Mouse (Mus musculus): ENCODE data around the gene Bnip2.
"Not testable (repeated sequence)": the region's sequence is repeated elsewhere in the genome, so short reads cannot be mapped to it uniquely, and the experiment has no call there.

The Bnip2 gene

DNA sequence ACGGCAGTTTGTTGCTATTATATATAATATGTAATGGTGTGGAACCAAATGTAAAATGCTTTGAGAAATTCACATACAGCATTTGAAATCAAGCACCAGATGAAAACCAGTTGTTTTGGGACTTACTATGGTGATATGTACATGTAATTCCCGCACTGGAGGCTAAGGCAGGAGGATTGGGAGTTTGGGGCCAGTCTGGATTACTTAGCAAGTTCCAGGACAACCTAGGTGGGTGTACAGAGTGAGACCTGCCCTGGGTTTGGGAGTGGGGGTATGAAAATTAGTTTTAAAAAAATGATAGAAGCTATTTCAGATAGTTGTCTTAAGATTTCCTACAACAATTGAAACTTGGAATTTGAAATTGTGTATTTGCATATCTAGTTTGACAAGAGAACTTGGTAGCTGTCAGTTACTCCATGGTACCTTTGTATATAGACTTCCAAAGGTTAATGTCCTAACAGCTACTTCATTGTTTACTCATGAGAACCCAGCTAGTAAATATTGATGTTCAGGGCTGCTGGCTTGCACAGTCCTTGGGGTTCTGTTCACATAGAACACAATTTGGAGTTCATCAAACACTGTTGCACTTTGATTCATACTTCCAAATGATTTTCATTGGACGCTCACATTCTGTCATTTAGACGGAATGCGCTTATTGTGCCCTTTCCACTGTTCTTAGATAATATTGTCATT, 21.7 kb downstream of the Bnip2 start:
- no peak for DNase-seq (ENCODE audit: low spot score in 2 of 2)

DNA sequence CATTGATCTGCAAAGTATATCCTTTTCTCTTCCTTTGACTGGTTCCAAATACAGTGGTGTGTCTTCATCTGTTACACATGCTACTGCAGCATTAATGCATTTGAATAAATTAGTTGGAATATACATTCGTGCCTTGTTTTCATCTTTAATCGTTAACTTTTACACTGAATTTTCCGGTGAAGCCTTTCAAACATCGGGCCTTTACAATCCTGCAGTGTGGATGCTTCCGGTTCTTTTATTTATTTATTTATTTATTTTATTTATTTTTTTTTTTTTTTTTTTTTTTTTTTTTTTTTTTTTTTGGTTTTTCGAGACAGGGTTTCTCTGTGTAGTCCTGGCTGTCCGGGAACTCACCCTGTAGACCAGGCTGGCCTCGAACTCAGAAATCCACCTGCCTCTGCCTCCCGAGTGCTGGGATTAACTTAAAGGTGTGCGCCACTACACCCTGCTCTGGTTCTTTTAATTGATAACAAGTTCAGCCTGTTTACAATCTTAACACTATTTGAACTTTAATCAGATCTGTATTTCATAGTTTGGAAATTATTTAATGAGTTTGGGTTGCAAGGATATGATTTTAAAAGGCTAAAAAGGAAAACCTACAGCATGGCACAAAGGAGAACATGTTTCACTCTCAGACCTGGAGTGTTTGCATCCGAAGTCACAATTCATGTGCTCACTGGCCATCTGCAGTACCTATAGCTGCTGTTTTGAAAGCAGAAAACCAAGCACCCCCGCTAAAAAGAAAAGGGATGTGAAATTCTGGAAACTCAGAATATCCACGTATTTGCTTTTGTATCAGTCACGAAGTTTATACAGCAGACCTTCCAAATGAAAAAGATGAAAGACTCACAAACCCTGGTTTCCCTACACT, 22.5 kb downstream of the Bnip2 start:
- no peak for DNase-seq (ENCODE audit: low spot score in 2 of 2)

DNA sequence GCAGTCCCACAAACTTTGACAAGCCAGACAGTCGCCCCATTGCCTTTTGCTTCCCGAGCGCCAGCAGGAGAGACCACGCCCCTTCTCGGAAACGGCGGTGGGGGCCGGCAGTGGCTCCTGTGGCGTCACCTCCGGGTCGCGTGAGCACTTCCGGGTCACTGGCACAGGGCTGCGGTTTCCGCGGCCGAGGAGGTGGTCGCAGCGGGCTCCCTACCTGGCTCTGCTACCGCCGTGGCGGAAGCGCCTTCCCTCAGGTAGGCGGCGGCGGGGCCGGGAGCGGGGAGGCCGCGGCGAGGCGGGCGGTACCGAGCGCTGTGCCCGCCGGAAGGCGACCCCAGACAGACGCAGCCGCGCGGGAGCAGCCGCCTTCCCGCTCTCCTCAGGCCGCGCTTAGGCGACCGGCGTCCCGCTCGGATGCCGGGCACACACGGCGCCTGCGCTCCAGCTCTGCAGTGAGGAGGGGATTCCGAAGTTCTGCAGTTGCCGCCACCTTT, 23.2 kb downstream of the Bnip2 start, which contains the start of gene Gtf2a2:
Gene Gtf2a2 (plus strand): TSS at position 143 of the 494 bp plus-strand sequence.
- DNase-seq (ENCODE audit: low spot score in 2 of 2): peak; percentile 87

DNA sequence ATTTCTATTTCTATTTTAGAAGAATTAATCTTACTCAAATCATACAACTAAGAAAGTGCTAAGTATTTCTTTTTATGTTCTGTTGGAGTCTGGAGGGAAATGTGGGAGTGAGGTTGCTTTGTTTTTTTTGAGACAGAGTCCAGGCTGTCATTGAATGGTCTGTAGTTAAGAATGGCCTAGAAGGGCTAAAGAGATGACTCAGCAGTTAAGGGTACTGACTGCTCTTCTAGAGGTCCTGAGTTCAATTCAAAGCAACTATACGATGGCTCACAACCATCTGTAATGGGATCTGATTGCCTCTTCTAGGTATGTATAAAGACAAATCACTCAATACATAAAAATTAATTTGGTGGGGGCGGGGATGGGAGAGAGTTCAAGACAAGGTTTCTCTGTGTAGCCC, 26.4 kb downstream of the Bnip2 start:
- DNase-seq (ENCODE audit: low spot score in 2 of 2): no peak

DNA sequence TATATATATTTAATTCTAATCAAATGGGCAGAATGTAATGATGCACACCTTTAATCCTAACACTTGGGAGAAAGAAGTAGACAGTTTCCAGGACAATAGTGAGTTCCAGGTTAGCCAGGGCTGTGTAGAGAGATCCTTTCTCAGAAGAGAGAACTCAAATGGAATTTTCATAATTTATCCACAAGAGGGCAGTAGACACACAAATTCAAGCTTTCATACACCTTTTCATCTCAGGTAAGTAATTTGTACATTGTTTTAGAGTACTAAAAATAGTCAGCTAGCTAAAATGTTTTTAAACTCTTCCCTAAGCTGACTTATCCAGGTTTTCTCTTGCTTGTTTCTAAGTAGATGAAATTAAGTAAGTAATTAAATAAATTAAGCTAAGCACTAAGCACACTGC, 29.6 kb downstream of the Bnip2 start:
- DNase-seq (ENCODE audit: low spot score in 2 of 2): no peak

DNA sequence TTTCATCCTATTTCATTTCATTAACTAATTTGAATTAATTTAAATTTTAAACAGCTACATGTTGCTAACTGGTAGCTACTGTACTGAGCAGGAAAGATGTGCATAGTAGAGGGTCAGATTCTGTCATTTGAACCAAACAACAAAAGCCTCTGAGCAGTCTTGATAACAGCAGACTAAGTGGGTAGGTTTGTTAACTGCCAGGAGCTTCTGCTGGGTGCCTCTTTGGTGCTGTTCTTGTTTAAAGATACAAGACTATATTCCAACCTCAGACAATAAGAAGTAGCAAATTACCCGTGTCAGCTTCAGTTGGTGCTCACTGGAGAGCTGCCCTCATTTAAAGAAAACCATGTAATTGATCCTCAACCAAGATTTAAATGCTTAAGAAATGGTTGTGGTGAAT, 32.3 kb downstream of the Bnip2 start:
- DNase-seq (ENCODE audit: low spot score in 2 of 2): no peak

DNA sequence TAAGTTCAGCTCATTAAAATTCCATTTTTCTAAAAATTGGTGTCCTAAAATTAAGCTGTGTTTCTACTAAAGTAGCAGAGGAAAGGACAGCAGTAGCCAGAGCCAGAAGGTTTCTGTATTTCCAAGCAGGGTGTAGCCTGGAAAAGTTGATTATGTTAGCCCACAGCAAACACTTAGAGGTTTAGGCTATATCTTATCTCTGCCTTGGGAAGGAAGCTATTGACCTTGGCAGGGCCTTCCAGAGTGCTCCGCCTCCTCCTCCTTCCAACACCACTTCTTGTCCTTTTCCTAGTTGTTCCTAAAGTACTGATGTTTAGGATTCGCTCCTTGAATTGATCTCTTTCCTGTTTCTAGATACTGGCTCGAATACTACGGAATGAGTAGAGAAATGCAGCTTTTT, 32.8 kb downstream of the Bnip2 start:
- no peak for DNase-seq (ENCODE audit: low spot score in 2 of 2)

DNA sequence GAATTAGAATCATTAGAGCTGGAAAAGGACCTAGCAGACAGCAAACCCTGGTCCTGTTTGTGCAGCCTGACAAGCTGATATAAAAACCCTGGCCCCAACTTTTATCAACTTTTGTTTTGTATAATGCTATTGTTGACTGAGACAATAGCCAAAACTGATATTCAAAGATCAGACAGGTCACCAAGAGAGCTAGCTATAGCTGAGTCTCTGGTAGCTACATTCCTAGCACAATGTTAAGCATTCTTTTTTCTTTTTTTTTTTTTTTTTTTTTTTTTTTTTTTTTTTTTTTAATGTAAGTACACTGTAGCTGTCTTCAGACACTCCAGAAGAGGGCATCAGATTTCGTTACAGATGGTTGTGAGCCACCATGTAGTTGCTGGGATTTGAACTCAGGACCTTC, 34.3 kb downstream of the Bnip2 start:
- DNase-seq (ENCODE audit: low spot score in 2 of 2): not testable (repeated sequence)

DNA sequence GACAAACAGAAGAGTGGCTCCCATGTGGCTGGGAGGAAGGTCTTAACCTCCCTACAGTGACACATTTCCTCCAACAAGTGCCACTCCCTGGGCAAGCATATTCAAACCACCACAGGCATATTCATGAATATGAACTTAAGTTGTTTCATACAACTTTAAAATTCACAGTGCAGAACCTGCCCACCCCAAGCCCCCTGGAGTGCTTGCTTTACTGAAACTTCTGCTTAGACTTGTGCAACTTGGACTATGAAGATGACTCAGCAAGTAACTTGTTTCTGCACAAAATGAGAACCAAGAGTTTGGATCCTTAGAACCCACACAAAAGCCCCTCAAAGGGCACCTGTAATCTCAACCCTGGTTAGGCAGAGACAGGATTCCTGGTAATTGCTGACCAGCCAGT, 35.4 kb downstream of the Bnip2 start:
- DNase-seq (ENCODE audit: low spot score in 2 of 2): no peak

DNA sequence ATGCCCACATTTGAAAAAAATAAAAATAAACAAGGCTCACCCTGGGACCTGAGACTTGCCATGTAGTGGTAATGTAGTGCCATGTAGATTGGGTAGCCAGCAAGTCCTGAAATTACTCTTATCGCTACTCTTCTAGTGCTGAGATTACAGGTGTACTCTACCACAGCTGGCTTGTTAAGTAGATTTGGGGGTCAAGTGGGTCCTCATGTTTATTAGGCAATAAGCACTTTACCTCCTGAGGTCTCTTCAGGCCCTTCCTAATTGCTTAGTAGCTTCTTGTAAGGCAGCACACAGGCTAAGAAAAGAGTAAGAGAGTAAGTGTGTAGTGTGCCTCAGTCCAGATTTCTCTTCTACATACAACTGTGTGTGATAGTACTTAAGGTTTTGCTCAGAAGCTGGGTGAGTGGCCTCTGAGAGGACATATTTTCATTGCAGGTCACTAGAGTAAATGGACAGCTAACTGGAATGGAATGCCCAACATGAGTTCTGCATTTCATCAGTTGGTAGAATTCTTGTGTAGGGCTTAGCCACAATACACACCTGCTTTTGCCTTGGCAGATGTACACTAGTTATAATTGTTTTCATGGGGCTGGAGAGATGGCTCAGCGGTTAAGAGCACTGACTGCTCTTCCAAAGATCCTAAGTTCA, 36.2 kb downstream of the Bnip2 start:
- no peak for DNase-seq (ENCODE audit: low spot score in 2 of 2)

DNA sequence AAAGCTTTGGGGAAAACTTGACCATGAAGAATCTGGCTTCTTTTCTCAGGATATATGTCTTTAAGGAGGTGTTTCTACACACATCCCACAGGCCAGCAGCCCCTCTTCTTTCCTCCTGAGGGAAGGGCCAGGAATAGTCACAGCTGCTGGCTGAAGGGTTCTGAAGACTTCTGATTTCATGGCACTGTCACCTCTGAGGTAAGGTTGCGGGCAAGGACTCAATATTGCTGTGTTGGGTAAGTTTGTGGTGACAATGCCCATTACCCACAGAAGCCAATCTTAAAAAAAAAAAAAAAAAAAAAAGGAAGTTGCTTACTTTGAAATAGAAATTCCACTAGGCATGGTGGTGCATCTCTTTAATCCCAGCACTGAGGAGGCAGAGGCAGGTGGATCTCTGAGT, 42.9 kb downstream of the Bnip2 start:
- no peak for DNase-seq (ENCODE audit: low spot score in 2 of 2)

DNA sequence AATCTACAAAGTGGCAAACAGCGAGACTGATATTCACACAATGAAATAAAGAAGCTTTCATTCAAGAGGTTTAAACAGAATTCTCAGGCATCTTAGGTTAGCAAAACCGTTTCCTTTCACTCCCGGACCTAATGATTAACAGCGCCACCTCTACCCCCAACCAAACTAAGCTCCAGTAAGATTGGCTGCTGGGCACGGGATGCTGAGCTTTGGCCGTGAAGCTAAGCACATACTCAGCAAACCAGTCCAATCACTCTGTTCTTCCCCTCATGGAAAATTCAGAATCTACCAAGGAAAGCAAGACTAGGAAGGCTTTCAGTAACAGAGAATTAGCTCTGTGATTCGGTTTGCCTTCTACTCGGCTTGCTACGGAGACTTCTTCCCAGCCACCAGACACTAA, 43.8 kb downstream of the Bnip2 start:
- DNase-seq (ENCODE audit: low spot score in 2 of 2): no peak

DNA sequence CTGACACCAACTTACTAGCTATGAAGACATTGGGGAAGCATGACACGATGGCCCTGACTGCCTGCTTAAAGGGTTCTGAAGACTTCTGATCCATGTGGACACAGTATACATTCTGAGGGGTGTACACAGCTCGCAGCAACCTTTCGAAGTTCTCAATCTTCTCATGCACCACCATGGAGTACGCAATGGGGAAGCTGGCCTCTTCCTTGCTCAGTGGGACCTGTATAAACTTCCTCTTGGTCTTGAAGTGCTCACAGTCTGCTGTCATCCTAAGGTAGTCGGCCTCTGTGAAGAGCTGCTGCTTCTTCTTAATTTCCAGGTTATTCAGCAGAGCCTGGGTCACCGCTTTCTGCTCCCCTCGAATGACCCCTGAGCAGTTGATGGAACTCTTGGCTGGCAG, 45.4 kb downstream of the Bnip2 start:
- DNase-seq (ENCODE audit: low spot score in 2 of 2): no peak

DNA sequence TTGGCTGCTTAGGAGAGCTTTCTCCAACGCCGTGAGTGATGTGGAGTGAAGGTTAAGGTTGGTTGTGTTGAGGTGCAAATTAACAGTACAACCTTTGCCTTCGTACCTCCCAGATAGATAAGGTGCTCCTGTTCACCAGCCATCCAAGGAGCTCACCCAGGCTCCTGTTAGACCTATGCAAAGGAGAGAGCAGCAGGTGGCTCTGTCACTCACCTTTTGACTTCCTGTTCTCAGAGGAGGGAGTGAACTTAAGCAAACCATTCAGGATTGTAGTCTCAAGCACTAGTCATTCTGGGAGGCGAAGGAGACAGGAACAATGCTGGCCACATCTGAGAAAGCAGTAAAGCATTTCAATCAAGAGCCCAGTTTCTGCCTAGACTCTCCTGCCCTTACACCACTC, 47.4 kb downstream of the Bnip2 start:
- no peak for DNase-seq (ENCODE audit: low spot score in 2 of 2)

DNA sequence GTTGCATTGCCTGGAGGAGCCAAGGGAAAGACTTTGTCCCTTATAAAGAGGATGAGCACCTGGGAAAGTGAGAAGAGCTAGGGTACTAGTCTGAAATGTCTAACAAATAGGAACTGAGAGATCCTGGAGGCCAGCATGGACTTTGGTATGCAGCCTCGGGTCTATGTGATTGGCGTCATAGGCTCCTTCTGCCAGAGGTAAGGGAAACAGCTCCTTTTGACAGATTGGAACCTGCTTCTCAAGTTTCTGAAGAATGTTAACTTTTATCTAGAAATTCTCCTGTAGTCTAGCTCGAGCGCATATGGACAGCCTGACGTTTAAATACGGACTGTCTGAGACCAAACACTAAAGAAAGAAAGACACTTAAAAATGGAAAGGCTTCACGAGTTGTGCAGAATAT, 48.7 kb downstream of the Bnip2 start, which contains the start of gene Gcnt3:
Gene Gcnt3 (minus strand): TSS at position 101 of the 400 bp plus-strand sequence.
- no peak for DNase-seq (ENCODE audit: low spot score in 2 of 2)

DNA sequence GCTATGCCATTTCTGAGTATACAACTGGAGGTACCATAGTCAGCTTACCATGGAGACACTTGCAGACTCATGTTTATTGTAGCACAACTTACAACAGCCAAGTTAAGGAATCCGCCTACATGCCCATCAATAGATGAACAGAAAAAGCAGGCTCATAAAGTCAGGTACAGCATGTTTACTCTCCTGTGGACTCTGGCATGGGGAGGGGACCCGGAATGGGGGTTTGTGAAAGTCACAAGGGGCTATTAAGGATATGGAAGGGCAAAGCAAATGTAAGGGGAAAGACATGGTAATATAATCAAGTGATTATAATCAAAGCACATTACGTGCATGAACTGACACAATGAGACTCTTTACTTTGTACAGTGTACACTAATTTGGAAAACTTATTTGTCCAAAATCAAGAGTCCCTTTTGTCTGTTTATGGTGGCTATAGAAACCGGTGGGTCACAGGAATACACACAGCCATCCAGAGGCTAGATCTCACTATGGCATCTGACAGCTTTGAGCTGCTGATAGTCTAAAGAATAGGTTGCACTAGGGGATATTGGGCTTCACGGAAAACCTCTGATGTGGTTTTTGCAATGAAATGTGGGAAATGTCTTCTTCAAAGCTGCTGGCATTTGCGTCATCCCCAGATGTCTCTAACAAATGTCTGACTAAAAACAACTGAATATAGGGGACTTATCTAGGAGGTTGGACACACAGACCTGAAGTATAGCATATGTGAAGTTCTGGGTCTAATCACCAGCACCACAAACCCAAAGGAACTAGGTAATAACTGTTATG, 50.5 kb downstream of the Bnip2 start:
- DNase-seq (ENCODE audit: low spot score in 2 of 2): no peak

DNA sequence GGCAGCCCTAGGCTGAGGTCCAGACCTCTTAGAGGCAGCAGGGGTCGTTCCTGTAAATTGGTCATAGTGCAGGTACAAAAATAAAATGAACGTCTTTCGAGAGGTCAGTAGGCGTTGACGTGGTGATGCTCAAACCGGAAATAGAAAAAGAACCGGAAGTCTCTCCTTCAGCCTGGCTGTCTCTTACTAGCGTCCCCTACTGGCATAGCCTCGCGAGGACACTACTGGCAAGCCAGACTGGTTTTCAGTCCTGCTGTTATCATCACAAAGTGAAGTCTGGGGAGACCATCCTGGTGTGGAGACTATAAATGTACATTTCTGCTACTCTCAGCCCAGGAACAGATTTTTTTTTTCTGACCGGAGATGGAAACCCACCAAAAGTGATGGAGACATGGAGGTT, 51.3 kb downstream of the Bnip2 start:
- no peak for DNase-seq (ENCODE audit: low spot score in 2 of 2)

DNA sequence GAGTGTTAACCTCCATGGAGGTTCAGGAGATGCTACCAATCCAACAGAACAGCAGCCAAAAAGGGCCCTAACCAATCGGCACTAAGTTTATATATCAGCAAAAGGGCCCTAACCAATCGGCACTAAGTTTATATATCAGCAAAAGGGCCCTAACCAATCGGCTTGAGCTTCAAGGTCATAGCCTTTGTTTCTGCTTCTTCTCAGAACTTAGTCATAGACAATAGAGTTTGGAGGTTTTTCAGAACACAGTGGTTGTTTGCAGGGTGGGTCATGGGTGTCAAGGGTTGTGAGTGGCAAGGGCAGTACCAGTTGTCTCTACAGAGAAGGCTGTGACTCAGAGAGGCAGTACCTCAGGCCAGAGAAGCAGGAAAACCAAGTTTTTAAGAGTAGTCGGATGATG, 52.9 kb downstream of the Bnip2 start:
- no peak for DNase-seq (ENCODE audit: low spot score in 2 of 2)

DNA sequence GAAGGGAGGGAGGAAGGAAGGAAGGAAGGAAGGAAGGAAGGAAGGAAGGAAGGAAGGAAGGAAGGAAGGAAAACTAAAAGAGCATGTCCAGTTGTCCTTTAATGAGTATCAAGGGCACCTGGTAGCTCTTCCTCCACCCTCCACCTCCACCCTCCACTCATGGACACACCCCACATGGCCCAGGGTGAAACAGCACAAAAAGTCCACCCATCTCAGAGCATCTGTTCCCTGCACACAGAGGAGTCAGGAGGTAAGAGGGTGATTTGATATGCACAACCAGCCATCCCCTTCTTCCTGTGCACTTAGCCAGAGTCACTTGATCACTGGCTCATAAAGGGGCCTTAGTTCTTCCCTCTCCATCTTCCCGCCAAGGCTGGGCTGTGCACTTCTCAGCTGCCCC, 53.7 kb downstream of the Bnip2 start:
- DNase-seq (ENCODE audit: low spot score in 2 of 2): no peak

DNA sequence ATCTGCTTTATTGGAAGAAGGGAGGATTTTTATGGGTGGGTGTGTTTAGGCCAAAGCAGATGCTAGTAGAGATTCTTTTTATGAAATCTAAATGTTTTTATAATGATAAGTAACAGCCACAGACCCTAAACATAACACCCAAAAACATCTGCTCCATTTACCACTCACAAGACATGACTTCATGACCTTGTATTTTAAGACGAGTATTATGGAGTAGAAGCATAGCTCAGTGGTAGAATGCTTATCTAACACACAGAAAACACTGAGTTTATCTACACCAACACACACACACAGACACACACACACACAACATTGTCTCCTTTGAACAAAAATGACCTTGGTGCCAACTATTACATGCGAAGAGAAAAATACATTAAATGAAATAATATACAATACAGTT, 55.6 kb downstream of the Bnip2 start:
- no peak for DNase-seq (ENCODE audit: low spot score in 2 of 2)

DNA sequence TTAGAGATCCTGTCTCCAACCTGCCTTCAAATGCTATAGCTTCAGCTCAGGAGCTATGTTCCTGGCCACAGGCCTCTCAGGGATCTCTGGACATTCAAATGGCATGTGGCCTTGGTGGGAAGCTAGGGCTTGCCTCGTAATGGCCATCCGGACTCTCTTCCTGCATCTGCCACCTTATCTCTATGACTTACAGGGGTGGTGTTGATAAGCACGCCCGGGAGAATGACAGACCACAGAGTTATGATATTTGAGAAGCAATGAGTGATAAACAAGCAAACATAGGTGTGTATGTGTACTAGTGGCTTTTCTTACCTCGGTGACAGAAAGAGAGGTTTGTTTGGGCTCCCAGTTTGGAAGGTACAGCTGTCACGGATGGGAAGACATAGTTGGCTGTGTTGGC, 57.0 kb downstream of the Bnip2 start:
- no peak for DNase-seq (ENCODE audit: low spot score in 2 of 2)

DNA sequence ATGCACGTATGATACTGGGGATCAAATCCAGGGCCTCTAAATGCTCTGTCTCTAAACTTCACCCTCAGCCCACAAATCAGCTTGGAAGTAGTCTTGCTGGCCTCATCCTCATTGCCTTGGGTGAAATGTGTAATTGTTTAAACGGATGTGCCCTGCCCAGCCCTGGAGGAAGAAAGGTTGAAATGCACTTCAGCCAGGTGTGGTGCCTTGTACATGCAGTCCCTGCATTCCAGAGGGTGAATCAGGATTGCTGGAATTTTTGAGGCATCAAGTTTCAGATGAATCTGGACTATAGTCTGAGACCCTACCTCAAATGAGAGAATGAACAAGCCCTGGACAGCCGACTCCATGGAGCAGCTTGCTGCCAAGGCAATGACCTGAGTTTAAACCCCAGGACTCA, 58.6 kb downstream of the Bnip2 start:
- DNase-seq (ENCODE audit: low spot score in 2 of 2): no peak
